Mouse (Mus musculus): ENCODE results near the gene Gm47289. TPM values are rescaled to one million over a fixed set of nuclear protein-coding genes. Genes with fewer than 3 reads are reported as not detected.
A peak's percentile ranks its signal among the peaks of the same experiment; 100 is the strongest.

Gm47289 gene
- polyA plus RNA-seq, 1 experiment from 2014 or later = not detected

GRCm38 (mm10) chr9:119130692-119131091, 28.3 kb upstream of the Gm47289 start:
- Histone ChIP-seq H3K27me3 (ENCODE audit: control insufficient read depth, insufficient read depth, low read length) (no peaks in the 10 kb centered on the region), H3K36me3 (ENCODE audit: control insufficient read depth, insufficient read depth, low read length) (no peaks in the 10 kb centered on the region), H3K27ac (ENCODE audit: low read depth, low read length) (no peak overlapping the region), H3K4me1 (replicated peaks; ENCODE audit: control insufficient read depth, insufficient read depth, low read length) (no peaks in the 10 kb centered on the region), H3K9ac (ENCODE audit: low read length) (no peak overlapping the region), H3K4me2 (ENCODE audit: low read depth, low read length, severe bottlenecking) (no peak overlapping the region), H3K9me3 (ENCODE audit: control insufficient read depth, low read length) (no peaks in the 10 kb centered on the region), H3K4me3 (ENCODE audit: low read depth, low read length) (no peak overlapping the region)
- 76% methylated on average over 5 of the region's 5 CpGs for WGBS
- ATAC-seq (replicated peaks; ENCODE audit: low FRiP score) (no peak), DNase-seq (ENCODE audit: low spot score) (no peak)

- ATAC-seq (replicated peaks; ENCODE audit: low FRiP score) (no peak), DNase-seq (ENCODE audit: low spot score) (no peak)
- H3K9me3 ChIP-seq (ENCODE audit: control insufficient read depth, low read length) = no peaks in the 10 kb centered on the region
- H3K4me2 ChIP-seq (ENCODE audit: low read depth, low read length, severe bottlenecking) = no peak overlapping the region
- no peaks in the 10 kb centered on the region for H3K27me3 ChIP-seq (ENCODE audit: control insufficient read depth, insufficient read depth, low read length)
- no peak overlapping the region for H3K27ac ChIP-seq (ENCODE audit: low read depth, low read length)
- no peak overlapping the region for H3K4me3 ChIP-seq (ENCODE audit: low read depth, low read length)
- H3K36me3 ChIP-seq (ENCODE audit: control insufficient read depth, insufficient read depth, low read length) = no peaks in the 10 kb centered on the region
- no peaks in the 10 kb centered on the region for H3K4me1 ChIP-seq (replicated peaks; ENCODE audit: control insufficient read depth, insufficient read depth, low read length)
- no peak overlapping the region for H3K9ac ChIP-seq (ENCODE audit: low read length)
- WGBS = 86% methylated on average over 2 of the region's 2 CpGs
Observed at GRCm38 (mm10) chr9:119138836-119139235, 20.1 kb upstream of the Gm47289 start.

- 83% methylated on average over 5 of the region's 5 CpGs for WGBS
- Histone ChIP-seq H3K27me3 (ENCODE audit: control insufficient read depth, insufficient read depth, low read length) (no peaks in the 10 kb centered on the region), H3K4me3 (ENCODE audit: low read depth, low read length) (no peak overlapping the region), H3K36me3 (ENCODE audit: control insufficient read depth, insufficient read depth, low read length) (no peaks in the 10 kb centered on the region), H3K9ac (ENCODE audit: low read length) (no peak overlapping the region), H3K4me2 (ENCODE audit: low read depth, low read length, severe bottlenecking) (no peak overlapping the region), H3K9me3 (ENCODE audit: control insufficient read depth, low read length) (no peaks in the 10 kb centered on the region), H3K4me1 (replicated peaks; ENCODE audit: control insufficient read depth, insufficient read depth, low read length) (no peaks in the 10 kb centered on the region), H3K27ac (ENCODE audit: low read depth, low read length) (no peak overlapping the region)
- no peak for DNase-seq (ENCODE audit: low spot score)
- no peak for ATAC-seq (replicated peaks; ENCODE audit: low FRiP score)
Observed at GRCm38 (mm10) chr9:119142066-119142465, 16.9 kb upstream of the Gm47289 start.

GRCm38 (mm10) chr9:119143372-119143771, 15.6 kb upstream of the Gm47289 start:
- H3K36me3 ChIP-seq (ENCODE audit: control insufficient read depth, insufficient read depth, low read length) = no peaks in the 10 kb centered on the region
- no peaks in the 10 kb centered on the region for H3K4me1 ChIP-seq (replicated peaks; ENCODE audit: control insufficient read depth, insufficient read depth, low read length)
- DNase-seq (ENCODE audit: low spot score) (no peak), ATAC-seq (replicated peaks; ENCODE audit: low FRiP score) (no peak)
- H3K4me2 ChIP-seq (ENCODE audit: low read depth, low read length, severe bottlenecking) = no peak overlapping the region
- H3K4me3 ChIP-seq (ENCODE audit: low read depth, low read length) = no peak overlapping the region
- WGBS = 75% methylated on average over 9 of the region's 9 CpGs
- H3K9me3 ChIP-seq (ENCODE audit: control insufficient read depth, low read length) = no peaks in the 10 kb centered on the region
- H3K27me3 ChIP-seq (ENCODE audit: control insufficient read depth, insufficient read depth, low read length) = no peaks in the 10 kb centered on the region
- H3K27ac ChIP-seq (ENCODE audit: low read depth, low read length) = no peak overlapping the region
- no peak overlapping the region for H3K9ac ChIP-seq (ENCODE audit: low read length)

GRCm38 (mm10) chr9:119144696-119145095, 14.3 kb upstream of the Gm47289 start:
- Histone ChIP-seq H3K36me3 (ENCODE audit: control insufficient read depth, insufficient read depth, low read length) (no peaks in the 10 kb centered on the region), H3K4me1 (replicated peaks; ENCODE audit: control insufficient read depth, insufficient read depth, low read length) (no peaks in the 10 kb centered on the region), H3K9me3 (ENCODE audit: control insufficient read depth, low read length) (no peaks in the 10 kb centered on the region), H3K4me3 (ENCODE audit: low read depth, low read length) (no peak overlapping the region), H3K27ac (ENCODE audit: low read depth, low read length) (no peak overlapping the region), H3K27me3 (ENCODE audit: control insufficient read depth, insufficient read depth, low read length) (no peaks in the 10 kb centered on the region), H3K4me2 (ENCODE audit: low read depth, low read length, severe bottlenecking) (no peak overlapping the region), H3K9ac (ENCODE audit: low read length) (no peak overlapping the region)
- no peak for DNase-seq (ENCODE audit: low spot score)
- ATAC-seq (replicated peaks; ENCODE audit: low FRiP score) = no peak
- WGBS = 87% methylated on average over 8 of the region's 8 CpGs

- H3K27me3 ChIP-seq (ENCODE audit: control insufficient read depth, insufficient read depth, low read length) = no peaks in the 10 kb centered on the region
- H3K36me3 ChIP-seq (ENCODE audit: control insufficient read depth, insufficient read depth, low read length) = no peaks in the 10 kb centered on the region
- ATAC-seq (replicated peaks; ENCODE audit: low FRiP score) = no peak
- no peaks in the 10 kb centered on the region for H3K4me1 ChIP-seq (replicated peaks; ENCODE audit: control insufficient read depth, insufficient read depth, low read length)
- H3K4me3 ChIP-seq (ENCODE audit: low read depth, low read length) = no peak overlapping the region
- H3K4me2 ChIP-seq (ENCODE audit: low read depth, low read length, severe bottlenecking) = no peak overlapping the region
- H3K9me3 ChIP-seq (ENCODE audit: control insufficient read depth, low read length) = no peaks in the 10 kb centered on the region
- no peak for DNase-seq (ENCODE audit: low spot score)
- H3K27ac ChIP-seq (ENCODE audit: low read depth, low read length) = no peak overlapping the region
- H3K9ac ChIP-seq (ENCODE audit: low read length) = no peak overlapping the region
- 54% methylated on average over 10 of the region's 10 CpGs for WGBS
Observed at GRCm38 (mm10) chr9:119145137-119145536, 13.8 kb upstream of the Gm47289 start.

GRCm38 (mm10) chr9:119145638-119146037, 13.3 kb upstream of the Gm47289 start:
- no peak overlapping the region for H3K9ac ChIP-seq (ENCODE audit: low read length)
- DNase-seq (ENCODE audit: low spot score) (no peak), ATAC-seq (replicated peaks; ENCODE audit: low FRiP score) (no peak)
- H3K36me3 ChIP-seq (ENCODE audit: control insufficient read depth, insufficient read depth, low read length) = no peaks in the 10 kb centered on the region
- 53% methylated on average over 6 of the region's 6 CpGs for WGBS
- no peaks in the 10 kb centered on the region for H3K27me3 ChIP-seq (ENCODE audit: control insufficient read depth, insufficient read depth, low read length)
- H3K4me2 ChIP-seq (ENCODE audit: low read depth, low read length, severe bottlenecking) = no peak overlapping the region
- H3K9me3 ChIP-seq (ENCODE audit: control insufficient read depth, low read length) = no peaks in the 10 kb centered on the region
- H3K4me3 ChIP-seq (ENCODE audit: low read depth, low read length) = no peak overlapping the region
- no peaks in the 10 kb centered on the region for H3K4me1 ChIP-seq (replicated peaks; ENCODE audit: control insufficient read depth, insufficient read depth, low read length)
- no peak overlapping the region for H3K27ac ChIP-seq (ENCODE audit: low read depth, low read length)

GRCm38 (mm10) chr9:119146098-119146770, 12.7 kb upstream of the Gm47289 start:
- H3K4me3 ChIP-seq (ENCODE audit: low read depth, low read length) = no peak overlapping the region

GRCm38 (mm10) chr9:119149601-119150000, 9.4 kb upstream of the Gm47289 start:
- H3K4me1 ChIP-seq (replicated peaks; ENCODE audit: control insufficient read depth, insufficient read depth, low read length) = no peaks in the 10 kb centered on the region
- no peaks in the 10 kb centered on the region for H3K27me3 ChIP-seq (ENCODE audit: control insufficient read depth, insufficient read depth, low read length)
- H3K9me3 ChIP-seq (ENCODE audit: control insufficient read depth, low read length) = no peaks in the 10 kb centered on the region
- H3K27ac ChIP-seq (ENCODE audit: low read depth, low read length) = no peak overlapping the region
- ATAC-seq (replicated peaks; ENCODE audit: low FRiP score) (no peak), DNase-seq (ENCODE audit: low spot score) (peak; percentile 81)
- 30% methylated on average over 5 of the region's 5 CpGs for WGBS
- no peaks in the 10 kb centered on the region for H3K36me3 ChIP-seq (ENCODE audit: control insufficient read depth, insufficient read depth, low read length)
- H3K4me3 ChIP-seq (ENCODE audit: low read depth, low read length) = no peak overlapping the region
- no peak overlapping the region for H3K9ac ChIP-seq (ENCODE audit: low read length)
- no peak overlapping the region for H3K4me2 ChIP-seq (ENCODE audit: low read depth, low read length, severe bottlenecking)

More at GRCm38 (mm10) chr9:119146098-119146770, 12.7 kb upstream of the Gm47289 start:
- WGBS = 81% methylated on average over 13 of the region's 13 CpGs
- Histone ChIP-seq H3K4me1 (replicated peaks; ENCODE audit: control insufficient read depth, insufficient read depth, low read length) (no peaks in the 10 kb centered on the region), H3K9me3 (ENCODE audit: control insufficient read depth, low read length) (no peaks in the 10 kb centered on the region), H3K27me3 (ENCODE audit: control insufficient read depth, insufficient read depth, low read length) (no peaks in the 10 kb centered on the region), H3K9ac (ENCODE audit: low read length) (no peak overlapping the region), H3K4me2 (ENCODE audit: low read depth, low read length, severe bottlenecking) (no peak overlapping the region), H3K27ac (ENCODE audit: low read depth, low read length) (no peak overlapping the region), H3K36me3 (ENCODE audit: control insufficient read depth, insufficient read depth, low read length) (no peaks in the 10 kb centered on the region)
- DNase-seq (ENCODE audit: low spot score) = no peak
- no peak for ATAC-seq (replicated peaks; ENCODE audit: low FRiP score)
